Mouse (Mus musculus): ENCODE measurements around the gene Sdhaf3.

Gene Sdhaf3

GRCm38 (mm10) chr6:7068782-7069181, 113.0 kb downstream of the Sdhaf3 start:
- DNase-seq (ENCODE audit: low spot score in 2 of 2), result no peak

DNA sequence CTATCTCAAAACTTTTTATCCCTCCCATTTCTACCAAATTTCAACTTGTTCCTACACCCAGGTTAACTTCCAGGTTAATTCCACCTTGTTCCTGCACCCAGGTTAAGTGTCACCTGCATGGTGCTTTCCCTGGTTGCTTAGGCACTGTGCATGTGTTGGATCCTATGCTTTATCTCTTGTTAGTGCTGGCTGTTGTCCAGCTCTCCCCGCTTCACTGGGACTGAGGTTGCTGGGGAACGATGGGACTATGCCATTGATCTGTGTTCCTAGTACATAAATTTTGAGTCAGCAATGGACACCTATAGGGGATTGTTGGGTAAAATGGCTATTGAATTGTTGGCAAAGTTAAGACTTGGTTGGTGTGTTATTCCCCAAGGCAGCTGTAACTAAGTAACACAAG, 113.7 kb downstream of the Sdhaf3 start:
- no peak for DNase-seq (ENCODE audit: low spot score in 2 of 2)

DNA sequence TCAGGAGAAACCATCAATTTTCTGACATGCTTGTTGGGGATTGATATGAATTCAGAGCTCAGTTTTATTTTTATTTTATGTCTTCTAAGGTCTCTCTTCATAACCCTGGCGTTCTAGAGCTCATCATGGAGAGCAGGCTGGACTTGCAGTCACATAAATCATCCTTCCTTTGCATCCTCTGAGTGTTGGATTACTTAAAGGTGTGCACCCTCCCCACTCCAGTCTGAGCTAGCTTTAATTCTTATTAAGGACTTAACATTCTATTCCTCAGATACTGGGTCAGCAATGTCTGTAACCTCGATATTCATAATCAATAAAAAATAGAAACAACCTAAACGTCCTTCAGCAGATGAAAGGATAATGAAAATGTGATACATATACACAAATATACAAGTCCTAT, 126.2 kb downstream of the Sdhaf3 start:
- DNase-seq (ENCODE audit: low spot score in 2 of 2), result no peak

GRCm38 (mm10) chr6:7082467-7083259, 126.9 kb downstream of the Sdhaf3 start:
- no peak for DNase-seq (ENCODE audit: low spot score in 2 of 2)

- DNase-seq (ENCODE audit: low spot score in 2 of 2), result peak; percentile 22 to 30
Measured at GRCm38 (mm10) chr6:7083661-7084060, 127.9 kb downstream of the Sdhaf3 start.

GRCm38 (mm10) chr6:7084370-7084769, 128.6 kb downstream of the Sdhaf3 start:
- peak; percentile 35 to 47 for DNase-seq (ENCODE audit: low spot score in 2 of 2)

GRCm38 (mm10) chr6:7085506-7085905, 129.7 kb downstream of the Sdhaf3 start:
- no peak for DNase-seq (ENCODE audit: low spot score in 2 of 2)

DNA sequence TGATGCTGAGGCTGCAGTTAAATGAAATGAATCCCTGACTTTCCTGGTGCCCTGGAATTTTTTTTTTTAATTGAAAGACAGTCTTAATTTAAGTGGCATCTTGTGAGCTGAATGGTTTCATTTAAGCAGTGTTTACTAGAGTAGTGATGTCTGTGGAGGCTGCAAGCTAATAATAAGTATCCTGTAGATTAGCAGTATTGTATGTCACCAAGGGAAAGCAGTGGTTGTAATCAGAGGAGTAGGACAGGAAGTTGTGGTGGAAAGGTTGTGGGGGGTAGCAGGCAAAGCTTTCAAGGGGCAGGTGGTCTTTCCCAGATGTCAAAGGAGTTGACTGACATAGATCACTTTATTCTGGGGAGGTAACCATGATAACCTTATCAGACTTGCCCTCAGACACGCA, 136.3 kb downstream of the Sdhaf3 start:
- no peak for DNase-seq (ENCODE audit: low spot score in 2 of 2)

All from right cerebral cortex, postnatal 10 days (tissue).